Mouse (Mus musculus) kidney, adult 2 months (tissue): ENCODE data around the gene Tnfaip8l1.

Source experiments
- CTCF ChIP-seq: fragments of 200-500 bp; conservative IDR thresholded peaks from 2 replicates; pipeline ENCODE4 v1.5.1; 2011; ENCODE audit warnings: low read depth, mild to moderate bottlenecking, control low read depth, low read length, moderate library complexity, mixed read lengths; ENCODE audit not compliant: insufficient read depth, insufficient read length
- POLR2A ChIP-seq: fragments of 200-500 bp; IDR thresholded peaks from one replicate; pipeline ENCODE4 v1.6.1; 2011; ENCODE audit warnings: low read depth, low read length, control low read depth

- TF ChIP-seq POLR2A: no peak
- no peak for TF ChIP-seq CTCF
These were observed 13.3 kb upstream of the Tnfaip8l1 start for GRCm38 (mm10) chr17:56148790-56149618.
